Mouse (Mus musculus) regulatory T cell (primary cell): ENCODE results near the gene B3gnt4.

Experiments used
- in situ Hi-C: fragments of 300-600 bp; cut with MboI, MseI; formaldehyde crosslinking; loops from one replicate; pipeline ENCODE4 v1.15.1; 2025; ENCODE audit warnings: high pct_unique_total_duplicates

Gene B3gnt4

GRCm38 (mm10) chr5:123525916-123526495, 15.7 kb downstream of the B3gnt4 start:
- in situ Hi-C loops, result no loop called here

GRCm38 (mm10) chr5:123528641-123529040, 18.4 kb downstream of the B3gnt4 start:
- in situ Hi-C loops, result no loop called here

- in situ Hi-C loops, result no loop called here
Observed at GRCm38 (mm10) chr5:123530056-123530455, 19.8 kb downstream of the B3gnt4 start.

GRCm38 (mm10) chr5:123533801-123534200, 23.5 kb downstream of the B3gnt4 start:
- in situ Hi-C loops, result no loop called here

GRCm38 (mm10) chr5:123555693-123556092, 45.4 kb downstream of the B3gnt4 start:
- in situ Hi-C loops, result no loop called here

GRCm38 (mm10) chr5:123556451-123556850, 46.2 kb downstream of the B3gnt4 start:
- in situ Hi-C loops, result no loop called here

DNA sequence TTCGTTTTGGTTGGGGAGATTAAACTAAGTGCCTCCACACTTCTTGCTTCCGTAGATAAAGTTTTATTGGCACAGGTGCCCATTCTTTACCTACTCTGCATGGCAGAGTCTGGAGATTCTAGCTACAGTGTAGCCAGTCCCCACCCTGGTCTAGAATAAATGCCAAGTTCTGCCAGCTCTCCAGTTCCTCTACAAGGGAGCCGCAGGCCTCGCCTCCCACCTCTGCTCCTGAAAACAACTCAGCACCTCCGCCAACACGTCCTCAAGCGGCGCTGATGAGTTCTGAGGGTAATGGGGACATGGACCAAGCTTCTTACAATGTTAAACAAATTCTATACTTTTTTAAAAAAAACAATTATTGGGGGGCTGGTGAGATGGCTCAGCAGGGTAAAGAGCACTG, 49.3 kb downstream of the B3gnt4 start:
- in situ Hi-C loops, result no loop called here

- in situ Hi-C loops, result no loop called here
Observed at GRCm38 (mm10) chr5:123561128-123561527, 50.9 kb downstream of the B3gnt4 start.
